Mouse (Mus musculus): ENCODE measurements at regions not wholly inside any gene's neighbourhood (a gene's known extent, or its start where the extent isn't known, plus 50 kb on each side); places are given as distances from the start of the nearest gene placed in this dataset.

- DNase-seq: no peak
These were observed 201.3 kb upstream of the Sall1 start for GRCm38 (mm10) chr8:89245131-89245751.

DNA sequence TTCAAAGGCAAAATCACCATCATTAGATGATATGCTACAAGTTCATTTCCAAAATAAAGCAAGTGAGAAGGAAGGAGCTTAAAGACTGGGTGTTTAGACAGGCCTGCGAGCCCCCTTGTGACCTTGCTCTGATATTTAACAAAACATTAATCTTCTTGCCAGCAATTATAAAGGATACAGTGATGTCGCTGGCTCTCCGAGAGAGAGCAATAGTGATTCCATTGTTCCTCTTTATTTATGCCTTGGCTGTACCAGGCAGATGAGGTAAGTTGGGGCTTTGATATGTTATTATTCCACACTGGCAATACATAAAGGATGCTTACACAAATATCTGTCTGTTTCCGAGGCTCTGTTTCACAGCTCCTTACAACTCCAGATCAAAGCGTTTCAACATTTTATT, 197.7 kb upstream of the Sall1 start:
- peak; percentile 29 for DNase-seq

- DNase-seq: no peak
These were observed 195.7 kb upstream of the Sall1 start for GRCm38 (mm10) chr8:89239626-89240025.

DNA sequence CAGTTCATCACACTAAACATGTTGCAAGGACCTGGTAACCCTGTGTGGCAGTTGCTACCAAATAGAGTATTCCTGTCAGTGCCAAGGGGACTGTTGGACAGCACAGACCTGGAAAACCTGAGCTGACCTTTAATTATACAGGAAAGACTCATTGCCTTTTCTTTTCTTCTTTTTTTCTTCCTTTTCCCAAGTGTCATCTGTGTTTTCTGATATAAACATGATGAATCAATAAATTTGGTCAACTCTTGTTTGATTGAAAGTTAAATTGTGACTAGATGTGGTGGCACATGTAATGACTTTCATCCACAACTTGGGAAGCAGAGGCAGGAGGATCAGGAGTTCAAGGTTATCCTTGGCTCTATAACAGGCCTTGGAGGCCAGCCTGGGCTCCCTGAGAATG, 190.1 kb upstream of the Sall1 start:
- no peak for DNase-seq

- DNase-seq: no peak
These were observed 188.4 kb upstream of the Sall1 start for GRCm38 (mm10) chr8:89232318-89232717.

- DNase-seq: no peak
These were observed 185.2 kb upstream of the Sall1 start for GRCm38 (mm10) chr8:89229144-89229543.

DNA sequence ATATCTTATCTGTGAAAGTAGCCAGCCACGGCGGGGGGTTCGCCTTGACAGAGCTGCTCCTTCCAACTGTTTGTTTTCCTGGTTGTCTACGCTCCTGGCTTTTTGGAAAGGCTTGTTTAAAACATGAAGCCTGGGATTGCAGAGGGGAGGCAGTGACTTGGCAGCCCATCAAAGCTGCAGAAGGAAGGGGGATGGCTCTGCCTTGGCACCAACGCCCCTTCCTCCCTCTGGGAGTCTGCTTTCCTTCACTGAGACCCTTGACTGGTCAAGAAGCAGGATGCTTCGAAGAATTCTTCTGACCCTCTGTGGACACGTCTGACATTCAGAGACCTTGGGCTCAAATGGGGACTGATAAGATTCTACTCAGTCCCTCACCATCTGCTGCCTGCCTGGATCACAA, 176.9 kb upstream of the Sall1 start:
- peak; percentile 21 for DNase-seq

GRCm38 (mm10) chr8:89220381-89220780, 176.4 kb upstream of the Sall1 start:
- DNase-seq: no peak

GRCm38 (mm10) chr8:89219156-89219555, 175.2 kb upstream of the Sall1 start:
- DNase-seq: no peak

DNA sequence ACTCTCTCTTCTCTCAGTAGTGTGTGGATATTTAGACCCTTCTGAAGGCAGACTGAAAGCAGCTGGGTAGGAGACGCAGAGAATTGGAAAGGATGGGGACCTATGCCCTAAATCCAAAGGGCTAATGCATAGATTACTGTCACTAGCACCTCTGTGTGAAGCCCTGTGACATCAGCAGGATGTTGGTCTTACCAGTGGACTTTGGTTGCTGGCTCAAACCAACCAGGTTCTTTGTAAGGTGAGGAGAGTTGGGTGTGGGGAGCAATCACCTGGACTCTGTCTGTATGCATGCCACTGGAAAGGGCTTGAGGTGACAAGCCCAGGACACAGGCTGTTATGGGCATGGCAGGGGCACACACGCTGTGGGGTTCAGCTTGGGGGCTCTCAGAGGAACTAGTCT, 173.7 kb upstream of the Sall1 start:
- no peak for DNase-seq

DNA sequence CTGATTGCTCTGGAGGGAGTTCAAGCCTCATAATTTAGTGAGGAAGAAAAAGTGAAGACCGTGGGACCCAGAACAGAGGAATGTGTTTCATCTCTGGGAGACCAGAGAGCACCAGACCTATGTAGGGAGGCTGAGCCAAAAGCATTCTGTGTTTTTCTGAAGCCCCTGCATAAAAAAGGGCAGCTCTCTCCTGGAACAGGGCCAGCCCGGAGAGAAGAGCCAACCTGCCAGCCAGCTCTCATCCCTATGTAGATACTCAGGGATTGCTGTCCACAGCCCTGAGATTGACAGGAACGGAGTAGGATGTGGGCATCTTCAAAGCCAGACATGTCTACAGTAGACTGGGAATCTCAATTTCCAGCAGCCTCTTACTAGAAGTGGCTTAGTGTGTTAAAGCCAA, 168.0 kb upstream of the Sall1 start:
- no peak for DNase-seq

DNA sequence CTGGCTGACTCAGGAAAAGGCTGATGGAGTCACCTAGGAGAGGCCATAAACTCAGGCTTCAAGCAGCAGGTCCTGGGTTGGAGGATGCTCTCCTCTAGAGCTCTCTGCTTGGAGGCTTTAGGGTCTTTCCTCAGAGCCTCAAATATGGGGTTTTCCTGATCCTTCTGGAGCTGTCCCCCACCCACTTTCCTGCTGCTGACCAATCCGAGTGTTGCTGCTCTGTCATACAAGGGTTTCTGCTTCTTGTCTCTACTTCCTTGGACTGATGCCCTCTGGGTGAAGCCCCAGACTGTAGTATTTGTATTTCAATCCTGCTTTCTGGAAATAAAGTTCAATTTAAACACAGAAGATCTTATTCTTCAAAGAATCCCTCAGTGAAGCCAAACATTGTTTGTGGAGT, 166.7 kb upstream of the Sall1 start:
- no peak for DNase-seq

- no peak for DNase-seq
These were observed 163.9 kb upstream of the Sall1 start for GRCm38 (mm10) chr8:89207891-89208290.

DNA sequence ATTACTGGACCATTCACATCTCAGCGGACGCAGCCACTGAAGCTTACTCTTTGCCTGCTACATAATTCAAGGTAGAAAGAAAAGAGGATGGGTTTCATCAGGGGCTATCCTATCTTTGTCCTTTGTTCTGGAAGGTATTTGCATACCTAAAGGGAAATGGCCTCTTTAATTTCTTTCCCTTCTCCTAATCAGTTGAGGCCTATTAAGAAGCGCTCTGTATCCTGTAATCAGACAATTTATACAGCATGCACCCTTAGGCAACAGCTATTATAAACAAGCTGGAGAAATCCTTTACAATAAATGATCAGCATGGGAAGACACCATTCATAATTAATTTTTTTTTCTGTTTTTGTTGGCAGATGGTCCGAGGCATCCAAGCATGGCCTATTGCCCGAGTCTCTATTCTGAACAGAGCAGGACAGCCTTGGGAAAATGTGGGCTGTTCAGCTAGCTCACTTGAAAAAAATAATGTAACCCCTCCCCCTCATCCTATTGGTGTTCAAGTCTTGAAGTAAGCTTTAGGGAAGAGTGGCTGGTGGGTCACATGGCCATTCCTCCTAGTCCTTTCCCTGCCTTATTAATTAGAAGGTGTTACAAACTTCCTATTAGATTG, 158.6 kb upstream of the Sall1 start:
- DNase-seq: no peak

DNA sequence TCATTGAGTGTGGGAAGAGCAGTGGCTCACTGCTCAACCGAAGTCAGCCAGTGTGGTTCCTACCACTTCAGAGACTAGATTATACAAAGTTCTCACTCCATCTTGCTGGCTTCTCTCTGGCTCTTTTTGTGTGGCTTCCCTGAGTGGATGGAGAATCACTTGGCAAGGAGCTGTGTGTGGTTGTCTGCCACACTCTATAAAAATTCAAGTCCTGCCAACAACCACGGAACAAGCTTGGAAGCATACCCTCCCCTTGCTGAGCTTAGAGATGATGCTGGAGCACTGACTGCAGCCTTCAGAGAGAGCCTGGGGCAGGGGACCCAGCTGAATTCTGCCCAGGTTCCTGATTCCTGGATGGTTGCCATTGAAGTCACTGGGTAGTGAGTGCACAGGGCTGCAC, 156.3 kb upstream of the Sall1 start:
- DNase-seq: peak; percentile 11

DNA sequence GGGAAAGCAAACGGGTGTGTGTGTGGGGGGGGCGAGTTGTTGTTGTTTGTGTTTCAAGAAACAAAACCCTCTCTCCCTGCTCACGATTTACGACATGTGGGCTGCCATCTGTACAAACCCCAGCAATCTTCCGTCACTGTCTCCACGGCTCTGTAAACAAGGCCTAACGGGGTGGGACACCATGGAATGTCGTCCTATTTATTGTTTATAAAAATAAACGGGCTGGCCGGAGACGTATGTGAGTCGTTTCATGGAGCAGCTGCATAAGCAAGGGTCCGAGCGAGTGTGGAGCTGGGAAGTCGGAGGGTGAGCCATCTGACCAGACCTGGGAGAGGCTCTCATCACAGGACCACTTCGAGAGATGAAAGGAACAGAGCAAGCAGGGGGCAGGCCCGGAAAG, 141.4 kb upstream of the Sall1 start:
- no peak for DNase-seq

DNA sequence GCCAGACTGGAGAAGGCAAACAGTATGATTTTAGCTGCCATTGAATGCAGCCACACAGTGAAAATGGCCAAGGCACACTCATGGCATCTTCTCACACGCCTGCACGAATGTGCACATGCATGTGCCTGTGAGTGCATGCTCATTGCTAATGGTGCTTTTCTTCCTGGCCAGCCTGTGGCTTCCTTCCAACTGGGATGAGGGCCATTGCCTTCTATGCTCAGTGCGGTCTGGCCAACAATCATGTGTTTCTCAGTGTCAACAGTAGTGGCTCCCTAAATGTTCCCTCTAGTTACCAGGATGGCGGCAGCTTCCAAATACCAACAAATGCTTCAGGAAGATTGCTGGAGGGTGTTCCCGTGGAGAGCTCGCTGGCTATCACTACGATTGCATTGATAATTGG, 131.7 kb upstream of the Sall1 start:
- DNase-seq: no peak

DNA sequence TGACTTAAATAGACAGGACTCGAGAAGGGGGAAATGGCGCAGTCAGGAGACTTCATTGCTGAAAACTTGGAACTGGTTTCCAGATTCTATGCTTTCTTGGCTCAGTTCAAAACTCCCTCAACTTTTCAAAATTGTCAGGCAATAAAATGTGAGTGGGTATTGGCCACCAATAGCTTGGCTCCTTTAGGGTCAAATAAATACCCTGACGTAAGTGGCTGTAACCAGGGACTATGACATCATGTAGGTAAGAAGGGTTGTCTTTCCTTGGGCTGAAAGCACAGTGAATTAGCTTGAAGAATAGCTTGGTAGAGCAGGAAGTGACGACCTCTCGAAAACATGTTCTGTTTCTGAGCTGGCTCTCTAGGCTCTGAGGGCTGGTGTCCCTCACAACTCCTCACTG, 127.6 kb upstream of the Sall1 start:
- no peak for DNase-seq

- no peak for DNase-seq
These were observed 125.5 kb upstream of the Sall1 start for GRCm38 (mm10) chr8:89169484-89169883.

DNA sequence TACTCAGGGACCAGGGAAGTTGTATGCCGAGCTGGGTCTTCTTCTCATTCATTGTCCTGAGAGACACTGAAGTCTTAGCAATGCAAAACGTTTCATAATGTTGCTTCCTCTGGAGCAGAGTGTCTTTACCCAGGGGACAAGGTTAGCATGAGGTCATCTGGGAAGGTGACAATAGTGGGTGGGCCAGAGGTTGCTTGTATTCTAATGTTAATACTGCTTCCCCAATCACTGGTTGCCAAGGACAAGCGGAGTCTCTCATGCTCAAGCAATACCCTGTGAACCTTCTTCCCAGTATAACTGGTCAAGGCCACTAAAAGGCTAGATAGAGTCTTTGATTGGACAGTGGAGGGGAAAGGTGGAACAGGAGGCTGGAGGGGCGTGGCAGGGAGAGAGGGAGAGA, 123.1 kb upstream of the Sall1 start:
- DNase-seq: no peak

GRCm38 (mm10) chr8:89156909-89157308, 112.9 kb upstream of the Sall1 start:
- DNase-seq: no peak

DNA sequence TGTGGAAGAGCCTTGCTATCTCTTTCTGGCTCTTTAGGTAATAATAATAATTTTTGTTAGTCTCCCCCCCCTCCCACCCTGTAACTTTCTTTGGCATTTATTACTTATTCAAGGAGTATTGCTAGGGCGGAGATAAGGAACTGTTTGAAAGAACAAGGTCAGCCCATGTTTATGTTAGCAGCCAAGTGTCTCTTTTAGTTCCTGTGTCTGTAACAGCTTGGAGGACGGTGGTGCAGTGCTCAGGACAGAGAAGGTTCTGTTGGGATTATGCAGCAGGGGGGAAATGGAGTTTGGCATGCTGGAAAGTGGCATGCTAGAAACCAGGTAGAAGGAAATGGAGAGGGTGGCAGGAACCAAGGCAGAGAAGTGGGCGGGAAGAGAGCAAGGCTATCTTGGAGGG, 109.6 kb upstream of the Sall1 start:
- DNase-seq: no peak

- DNase-seq: no peak
These were observed 109.1 kb upstream of the Sall1 start for GRCm38 (mm10) chr8:89152867-89153595.

- DNase-seq: no peak
These were observed 108.4 kb upstream of the Sall1 start for GRCm38 (mm10) chr8:89152331-89152730.

DNA sequence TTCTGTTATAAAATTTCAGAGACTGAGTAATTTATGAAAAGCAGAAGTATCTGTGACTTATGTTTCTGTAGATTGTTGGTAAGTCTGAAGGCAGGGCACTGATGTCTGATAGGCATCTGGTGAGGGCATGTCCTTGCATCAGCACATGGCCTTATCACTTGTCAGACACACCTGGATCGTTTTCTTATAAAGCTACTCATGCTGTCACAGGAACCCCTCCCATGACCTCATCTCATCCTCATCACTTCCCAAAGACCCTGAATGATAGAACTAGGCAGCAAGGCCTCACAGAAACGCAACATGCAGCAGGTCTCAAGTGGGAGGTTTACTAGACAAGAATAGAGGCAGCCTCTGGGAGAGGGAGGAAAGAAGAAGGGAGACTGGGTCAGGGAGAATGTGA, 107.0 kb upstream of the Sall1 start:
- no peak for DNase-seq
